Mouse (Mus musculus): ENCODE results near the gene Capza3.

Capza3 gene

DNA sequence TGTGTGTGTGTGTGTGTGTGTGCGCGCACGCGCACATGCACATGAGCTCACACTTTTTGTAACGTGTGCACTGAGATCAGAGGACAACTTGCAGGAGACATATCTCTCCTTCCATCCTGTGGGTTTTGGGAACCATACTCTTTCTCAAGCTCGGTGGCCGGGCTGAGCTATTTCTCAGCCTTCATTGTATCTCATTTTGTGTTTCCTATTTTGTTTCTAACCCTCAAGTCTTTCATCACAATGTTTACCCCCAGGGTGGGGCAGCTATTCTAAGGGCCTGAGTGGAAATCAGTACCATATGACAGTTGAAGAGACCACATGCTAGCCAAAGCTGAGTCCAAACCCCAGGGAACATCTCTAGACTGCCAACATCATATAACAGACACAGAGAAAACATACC lies at the start of gene Capza3:
Capza3 (plus strand) TSS at position 301 of the 400 bp plus-strand sequence.
- DNase-seq, result no peak

- no peak for DNase-seq
These were observed 35.9 kb upstream of the Capza3 start for GRCm38 (mm10) chr6:140005181-140005580.

- DNase-seq, result no peak
These were observed 16.6 kb upstream of the Capza3 start for GRCm38 (mm10) chr6:140024404-140024803.

DNA sequence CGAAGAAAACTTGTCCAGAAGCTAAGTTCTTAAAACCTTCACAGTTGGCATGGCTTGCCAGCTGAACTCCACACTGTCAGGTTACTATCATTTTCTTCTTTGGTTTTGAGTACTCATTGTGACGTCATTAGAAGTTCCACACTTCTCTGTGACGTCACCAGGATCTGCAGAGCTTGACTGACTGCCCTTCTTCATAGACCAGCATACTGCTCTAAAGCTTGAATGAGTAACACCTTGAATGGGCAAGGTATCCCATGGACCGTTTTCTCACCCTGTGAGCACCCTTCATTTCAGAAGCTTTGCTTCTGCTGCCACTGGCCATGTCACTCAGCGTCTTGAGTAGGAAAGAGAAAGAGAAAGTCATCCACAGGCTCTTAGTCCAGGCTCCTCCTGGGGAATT lies 305 bp downstream of the Capza3 start, which contains the start of gene Plcz1:
Plcz1 (minus strand) TSS at position 101 of the 400 bp plus-strand sequence.
- DNase-seq, result no peak

DNA sequence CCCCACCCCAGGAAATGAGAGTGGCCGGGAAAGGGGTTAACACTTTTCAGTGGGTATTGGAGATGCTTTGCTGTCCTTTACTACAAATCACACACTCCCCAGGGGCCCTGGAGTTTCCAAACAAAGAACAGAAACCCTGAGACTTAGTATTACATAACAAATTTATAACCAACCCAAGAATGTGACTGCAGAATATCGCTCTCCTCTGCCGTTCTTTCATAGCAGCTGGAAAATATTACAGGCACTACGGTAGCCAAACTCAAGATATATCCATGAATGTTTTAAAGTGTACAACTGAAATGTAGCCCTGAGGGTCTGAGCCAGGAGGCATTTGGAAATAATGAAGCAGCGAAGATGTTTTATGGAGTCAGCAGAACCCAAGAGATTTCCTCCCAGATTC lies 10.4 kb downstream of the Capza3 start:
- no peak for DNase-seq

DNA sequence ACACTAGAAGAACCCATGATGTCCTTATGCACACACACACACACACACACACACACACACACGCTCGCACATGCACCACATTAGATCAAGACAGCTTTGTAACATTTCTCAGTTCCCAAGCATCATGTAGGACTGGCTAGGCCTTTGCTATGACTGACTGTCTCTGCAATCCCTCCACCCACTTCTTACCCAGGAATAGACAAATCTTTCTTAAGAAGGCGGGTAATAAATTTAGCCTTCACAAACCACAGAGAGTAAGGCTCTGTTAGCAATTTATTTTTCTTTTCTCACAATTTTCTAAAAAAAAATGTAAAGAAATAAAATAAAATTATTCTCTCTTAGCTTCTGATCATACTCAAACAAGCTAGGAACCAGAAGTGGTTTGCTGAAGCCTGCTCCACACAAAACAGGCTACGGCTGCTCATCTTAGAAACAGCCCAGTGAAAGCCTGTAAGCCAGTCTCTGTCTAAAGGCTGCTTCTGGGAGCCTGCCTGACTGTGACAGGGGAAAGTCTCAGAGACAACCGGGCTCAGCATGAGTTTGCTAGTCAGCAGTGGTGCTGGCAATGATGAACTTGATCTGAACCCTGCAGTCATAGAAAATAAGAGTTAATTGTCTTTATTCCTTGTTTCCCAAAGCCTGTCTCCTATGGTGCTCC lies 13.3 kb downstream of the Capza3 start:
- DNase-seq, result no peak

DNA sequence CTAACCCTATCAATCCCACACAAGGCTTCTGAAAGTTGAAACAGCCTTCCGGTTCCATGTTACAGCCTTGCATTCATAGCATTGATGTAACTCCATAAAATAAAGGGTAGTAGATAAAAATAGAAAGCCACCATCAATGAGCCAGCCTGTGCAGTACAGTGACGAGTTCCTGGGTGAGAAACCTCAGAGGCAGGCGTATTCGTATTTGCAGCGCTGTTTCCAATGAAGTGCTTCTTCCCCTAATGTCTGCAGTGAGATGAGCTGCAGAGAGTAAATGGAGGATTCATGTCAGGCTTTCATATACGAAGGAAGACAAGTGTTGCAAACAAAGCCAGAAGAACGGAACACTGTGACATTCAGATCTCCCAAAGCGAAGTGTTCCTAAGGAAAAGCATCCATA lies 28.1 kb downstream of the Capza3 start:
- DNase-seq, result no peak

GRCm38 (mm10) chr6:140080933-140081332 lies 39.9 kb downstream of the Capza3 start:
- no peak for DNase-seq

DNA sequence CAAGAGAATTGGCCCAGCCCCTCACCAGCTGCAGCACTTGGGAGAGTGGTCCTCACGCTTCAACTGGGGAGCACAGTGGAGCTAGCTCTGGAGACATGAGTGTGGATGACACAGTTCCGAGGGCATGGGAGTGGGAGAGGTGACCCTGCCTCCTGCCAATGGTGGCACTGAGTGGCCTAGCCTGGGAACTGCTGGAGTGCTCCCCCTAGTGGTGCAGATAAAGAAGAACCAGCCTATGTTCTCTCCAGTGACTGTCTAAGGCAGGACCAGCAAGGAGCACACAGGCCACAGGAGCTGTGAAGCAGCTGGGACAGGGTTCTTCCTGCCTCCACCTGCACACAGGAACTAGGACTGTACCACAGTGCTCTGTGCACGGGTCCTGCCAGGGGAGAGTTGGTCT lies 40.7 kb downstream of the Capza3 start:
- DNase-seq, result no peak

DNA sequence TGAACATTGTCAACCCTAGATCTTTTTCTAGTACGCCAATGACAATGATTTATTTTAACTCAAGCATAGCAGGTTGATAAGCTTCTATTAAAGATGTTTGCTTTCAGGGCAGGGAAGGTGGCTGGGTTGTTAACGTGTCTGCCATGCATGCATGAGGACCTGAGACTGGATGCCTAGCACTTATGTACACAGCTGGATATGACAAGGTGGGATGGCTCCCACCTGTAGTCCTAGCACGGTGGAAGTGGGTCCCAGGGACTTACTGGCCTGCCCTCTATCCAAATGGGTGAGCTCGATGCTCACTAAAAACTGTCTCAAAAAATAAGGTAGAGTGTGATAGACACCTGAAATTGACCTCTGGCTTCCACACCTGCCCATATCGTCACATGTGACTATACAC lies 48.8 kb downstream of the Capza3 start:
- DNase-seq, result no peak

Measured in spleen, adult 18-20 months (tissue).